Mouse (Mus musculus) layer of hippocampus, adult 18-20 months (tissue): ENCODE measurements around the gene Ston2. TPM values are rescaled to one million over a fixed set of nuclear protein-coding genes. Genes with fewer than 3 reads are reported as not detected.
"Not testable (repeated sequence)": the region's sequence is repeated elsewhere in the genome, so short reads cannot be mapped to it uniquely, and the experiment has no call there.

ENCODE experiments used
- DNase-seq, 2 experiments: peaks; one replicate each; pipeline ENCODE4 v3.0.0; 2022; ENCODE audit warnings: low spot score in 2 of 2
- total RNA-seq, 2 experiments: library from RNA; stranded (reverse); gene quantifications; 2 replicates each; pipeline ENCODE4 v1.2.3; 2021

The Ston2 gene
- total RNA-seq, 2 experiments from 2014 or later = 31.4 to 35.4 TPM

- no peak for DNase-seq
Observed at GRCm38 (mm10) chr12:91751893-91752597, 36.1 kb downstream of the Ston2 start.

- DNase-seq = peak; percentile 37 to 67
Observed at GRCm38 (mm10) chr12:91749543-91750184, 38.5 kb downstream of the Ston2 start.

- DNase-seq = peak; percentile 71 to 87
Observed at GRCm38 (mm10) chr12:91748241-91748865, 39.8 kb downstream of the Ston2 start.

DNA sequence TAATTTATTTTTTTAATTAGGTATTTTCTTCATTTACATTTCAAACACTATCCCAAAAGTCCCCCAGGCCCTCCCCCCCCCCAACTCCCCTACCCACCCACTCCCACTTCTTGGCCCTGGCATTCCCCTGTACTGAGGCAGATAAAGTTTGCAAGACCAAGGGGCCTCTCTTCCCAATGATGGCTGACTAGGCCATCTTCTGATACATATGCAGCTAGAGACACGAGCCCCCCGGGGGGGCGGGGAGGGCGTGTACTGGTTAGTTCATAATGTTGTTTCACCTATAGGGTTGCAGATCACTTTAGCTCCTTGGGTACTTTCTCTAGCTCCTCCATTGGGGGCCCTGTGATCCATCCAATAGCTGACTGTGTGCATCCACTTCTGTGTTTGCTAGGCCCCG lies 41.3 kb downstream of the Ston2 start:
- not testable (repeated sequence) for DNase-seq

GRCm38 (mm10) chr12:91745758-91746290 lies 42.4 kb downstream of the Ston2 start:
- DNase-seq = no peak

GRCm38 (mm10) chr12:91744091-91744490 lies 44.1 kb downstream of the Ston2 start:
- DNase-seq = no peak

DNA sequence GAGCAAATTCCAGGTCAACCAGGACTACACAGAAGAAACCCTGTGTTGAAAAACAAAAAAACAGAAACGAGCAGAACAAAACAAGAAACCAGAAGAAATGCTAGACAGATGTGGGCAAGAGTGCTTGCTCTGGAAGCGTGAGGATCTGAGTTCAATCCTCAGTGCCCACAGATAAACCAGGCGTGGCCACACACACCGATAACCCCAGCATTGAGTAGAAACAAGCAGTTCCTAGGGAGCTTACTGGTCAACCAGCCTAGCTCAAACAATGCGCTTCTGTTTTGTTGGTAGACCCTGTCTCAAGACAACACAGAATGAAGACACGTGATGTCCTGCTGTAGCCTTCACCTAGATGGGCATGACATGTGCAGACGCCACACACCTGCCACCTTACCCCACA lies 45.3 kb downstream of the Ston2 start:
- DNase-seq = no peak

DNA sequence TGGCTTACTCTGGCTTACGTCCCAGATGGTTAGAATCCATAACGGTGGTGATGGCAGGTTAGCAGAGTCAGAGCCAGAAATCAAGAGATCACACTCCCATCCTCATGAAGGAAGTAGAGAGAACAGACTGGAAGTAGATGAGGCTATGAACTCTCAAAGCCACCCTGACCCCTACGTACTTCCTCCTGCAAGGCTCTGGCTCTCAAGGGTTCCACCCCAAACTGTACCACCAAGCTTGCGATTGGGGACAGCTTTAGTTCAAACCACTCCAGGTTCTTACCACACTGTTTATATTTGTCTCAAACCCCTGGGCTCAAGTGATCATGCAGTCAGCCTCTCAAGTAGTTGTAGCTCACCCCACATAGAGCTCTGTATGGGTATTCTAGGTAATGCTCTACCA lies 49.8 kb downstream of the Ston2 start:
- DNase-seq = no peak

GRCm38 (mm10) chr12:91736221-91736980 lies 51.8 kb downstream of the Ston2 start:
- no peak for DNase-seq

GRCm38 (mm10) chr12:91734246-91735027 lies 53.8 kb downstream of the Ston2 start:
- no peak for DNase-seq

GRCm38 (mm10) chr12:91732729-91733448 lies 55.3 kb downstream of the Ston2 start:
- DNase-seq = peak in 1 of 2 experiments; percentile 45

GRCm38 (mm10) chr12:91726202-91726601 lies 62.0 kb downstream of the Ston2 start:
- DNase-seq = no peak

DNA sequence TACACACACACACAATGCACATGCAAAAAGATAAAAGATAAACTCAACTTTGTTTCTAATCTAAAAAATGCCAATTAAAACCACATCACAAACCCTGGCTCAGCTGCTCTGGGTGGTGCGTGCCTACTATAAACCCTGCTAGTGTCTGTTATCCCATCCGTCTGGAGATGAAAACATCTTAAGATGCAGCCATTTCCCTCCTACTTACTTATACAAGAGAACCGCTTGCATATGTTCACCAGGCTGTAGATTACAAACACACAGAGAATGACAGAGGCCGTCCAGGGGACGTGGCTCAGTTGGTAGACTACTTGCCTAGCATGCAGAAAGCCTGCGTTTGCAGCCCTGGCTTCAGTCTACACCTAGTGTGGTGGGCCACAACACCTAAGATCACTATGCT lies 64.3 kb downstream of the Ston2 start:
- peak in 1 of 2 experiments; percentile 20 for DNase-seq

- no peak for DNase-seq
Observed at GRCm38 (mm10) chr12:91719134-91719533, 69.1 kb downstream of the Ston2 start.

- DNase-seq = no peak
Observed at GRCm38 (mm10) chr12:91715686-91716085, 72.5 kb downstream of the Ston2 start.

- no peak for DNase-seq
Observed at GRCm38 (mm10) chr12:91713358-91713757, 74.8 kb downstream of the Ston2 start.

- DNase-seq = no peak
Observed at GRCm38 (mm10) chr12:91711655-91712054, 76.5 kb downstream of the Ston2 start.

DNA sequence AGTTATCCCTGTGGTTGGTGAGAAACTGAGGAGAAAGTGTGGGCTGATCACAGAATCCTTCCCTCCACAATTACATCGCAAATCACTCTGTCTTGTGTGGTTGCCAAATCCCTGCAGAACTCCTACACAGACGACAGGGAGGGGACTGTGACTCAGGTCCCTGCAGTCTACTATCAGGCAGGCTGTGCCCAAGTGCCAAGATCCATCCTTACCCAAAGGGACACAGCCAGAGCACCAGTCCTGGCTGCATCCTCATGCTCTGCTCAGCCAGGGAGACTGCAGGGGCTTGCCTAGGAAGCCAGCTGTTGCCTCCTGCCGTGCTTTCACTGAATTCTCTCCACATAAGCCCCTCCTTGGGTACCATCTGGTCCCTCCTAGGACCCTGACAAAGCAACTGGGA lies 77.3 kb downstream of the Ston2 start:
- DNase-seq = peak; percentile 68 to 80

DNA sequence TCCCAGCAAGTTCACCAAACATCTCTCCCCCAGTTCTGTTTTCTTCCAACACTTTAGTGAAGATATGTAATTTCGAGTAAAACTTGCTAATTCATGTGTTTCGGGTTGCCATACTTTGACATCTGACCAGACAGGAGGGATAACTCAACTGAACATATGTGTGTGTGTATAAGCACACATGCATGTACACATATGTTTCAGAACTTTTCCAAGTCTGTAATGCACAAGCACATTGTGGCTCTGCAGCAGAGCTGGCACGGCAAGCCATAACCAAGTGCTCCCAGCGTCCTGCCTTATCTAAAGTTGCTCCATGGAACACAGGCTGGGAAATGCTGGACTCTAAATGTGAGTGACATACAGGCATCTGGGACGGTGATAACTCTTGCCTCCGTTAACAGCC lies 78.6 kb downstream of the Ston2 start:
- DNase-seq = no peak

DNA sequence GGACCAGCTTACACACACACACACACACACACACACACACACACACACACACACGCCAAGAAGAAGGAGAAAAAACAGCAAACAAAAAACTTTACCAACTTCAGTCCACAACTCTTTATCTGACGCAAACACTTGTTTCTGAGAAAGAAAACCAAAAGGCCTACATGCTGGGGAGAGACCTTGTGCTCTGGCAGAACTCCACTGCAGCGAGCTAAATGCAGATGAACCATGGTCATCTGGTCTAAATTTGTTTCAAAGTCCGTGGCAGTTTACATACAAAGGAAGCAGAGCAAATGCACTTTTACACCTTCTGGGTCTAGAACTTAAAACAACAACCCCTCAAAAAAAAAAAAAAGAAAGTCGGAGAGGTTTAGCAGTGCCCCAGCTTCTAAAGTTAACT lies 79.0 kb downstream of the Ston2 start:
- DNase-seq = no peak
